ENCODE assay signal across 8 mouse cellular contexts in the genomic region with DNA sequence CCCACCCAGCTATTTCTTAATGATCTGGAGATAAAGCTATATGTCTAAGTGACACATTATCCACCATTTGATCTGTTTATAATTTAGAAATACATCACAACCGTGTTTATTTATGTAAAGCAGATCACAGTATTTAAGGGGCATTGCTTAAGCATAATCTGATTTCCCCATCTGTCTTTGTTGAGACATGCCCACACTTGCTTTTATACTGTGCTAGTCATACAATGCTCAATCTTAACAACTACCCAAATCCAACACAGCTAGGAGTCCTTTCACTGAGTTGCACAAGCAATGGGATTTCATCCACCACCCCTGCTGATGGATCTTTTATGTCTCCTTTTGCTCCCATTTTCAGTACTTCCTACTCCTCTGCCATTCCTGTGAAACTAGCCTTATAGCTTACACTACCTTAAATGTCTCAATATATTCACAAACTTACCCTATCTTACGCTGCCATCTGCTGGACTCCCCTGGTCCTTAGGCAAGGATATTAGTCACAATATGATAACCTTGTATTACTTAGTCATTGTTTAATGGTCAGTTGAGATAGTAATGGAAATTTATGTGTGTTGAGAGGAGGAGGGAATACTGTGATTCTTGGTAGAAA.
DNase-seq lines count a peak whose midpoint lies in the region; ATAC-seq and TF ChIP-seq lines count a peak whose summit lies in the region.

No protein-coding gene starts in this region.

- no peak overlapping the region for H3K4me3 ChIP-seq in cerebellum, adult 2 months (replicated peaks; ENCODE audit: insufficient read depth, low read depth, low read length)
- no peak overlapping the region for H3K4me3 ChIP-seq in G1E (ENCODE audit: low read depth, low read length)

- ATAC-seq in cerebellum, adult (ENCODE audit: insufficient number of reproducible peaks, low FRiP score, low TSS enrichment), result no peak
- ATAC-seq in G1E (ENCODE audit: extremely low read depth, insufficient number of reproducible peaks, low FRiP score, poor library complexity, severe bottlenecking), result peak; percentile 91

- no peak overlapping the region for H3K27ac ChIP-seq in cerebellum, adult 2 months (ENCODE audit: insufficient read depth, low read length)

- DNase-seq in cerebellum, adult 2 months, result peak; percentile 4 to 6
- no peak for DNase-seq in G1E (ENCODE audit: low spot score)
- peak; percentile 5 to 16 for DNase-seq in cerebellum, postnatal 36 days
- peak; percentile 24 to 69 for DNase-seq in frontal cortex, postnatal 36 days (ENCODE audit: low spot score in 2 of 2)
- peak; percentile 5 to 73 for DNase-seq in layer of hippocampus, adult 18-20 months (ENCODE audit: low spot score in 2 of 2)
- DNase-seq in lung, postnatal 10 days, result peak; percentile 57
- DNase-seq in right cerebral cortex, postnatal 10 days (ENCODE audit: low spot score in 2 of 2), result peak; percentile 57 to 72

- no peak for TF ChIP-seq POLR2A in cerebellum, adult 2 months (IDR thresholded peaks at IDR 0.05; ENCODE audit: borderline replicate concordance, insufficient read depth, low read length)

- no peak; the same call in 1 of the 2 replicates for TF ChIP-seq CTCF in cerebellum, adult 2 months (IDR thresholded peaks at IDR 0.05; ENCODE audit: borderline replicate concordance, insufficient read depth, low read depth, low read length)
- TF ChIP-seq CTCF in G1E (IDR thresholded peaks at IDR 0.05; ENCODE audit: low read depth, low read length), result no peak

- no peaks in the 10 kb centered on the region for H3K4me1 ChIP-seq in cerebellum, adult 2 months (ENCODE audit: control insufficient read depth, insufficient read depth, low read length)
- H3K4me1 ChIP-seq in G1E (ENCODE audit: insufficient read depth, low read depth, low read length), result peaks cover 3% of the 10 kb centered on the region; the same call in 1 of the 2 replicates

- WGBS in cerebellum, adult 2 months, result 56% methylated on average over 2 of the region's 2 CpGs

- H3K27me3 ChIP-seq in cerebellum, adult 2 months (ENCODE audit: control insufficient read depth, insufficient read depth, low read length), result no peaks in the 10 kb centered on the region
- H3K27me3 ChIP-seq in G1E (ENCODE audit: insufficient read depth, low read length), result no peaks in the 10 kb centered on the region

- H3K36me3 ChIP-seq in G1E (replicated peaks), result no peaks in the 10 kb centered on the region

- no peaks in the 10 kb centered on the region for H3K9me3 ChIP-seq in G1E (replicated peaks)
